Mouse (Mus musculus) cerebellum, adult 9-10 months (tissue): Measurements from ENCODE around the gene 4921509C19Rik.
"Not testable (repeated sequence)": the region's sequence is repeated elsewhere in the genome, so short reads cannot be mapped to it uniquely, and the experiment has no call there.

Experiments
- DNase-seq: peaks from one replicate; pipeline ENCODE4 v3.0.0; 2022

4921509C19Rik gene

DNA sequence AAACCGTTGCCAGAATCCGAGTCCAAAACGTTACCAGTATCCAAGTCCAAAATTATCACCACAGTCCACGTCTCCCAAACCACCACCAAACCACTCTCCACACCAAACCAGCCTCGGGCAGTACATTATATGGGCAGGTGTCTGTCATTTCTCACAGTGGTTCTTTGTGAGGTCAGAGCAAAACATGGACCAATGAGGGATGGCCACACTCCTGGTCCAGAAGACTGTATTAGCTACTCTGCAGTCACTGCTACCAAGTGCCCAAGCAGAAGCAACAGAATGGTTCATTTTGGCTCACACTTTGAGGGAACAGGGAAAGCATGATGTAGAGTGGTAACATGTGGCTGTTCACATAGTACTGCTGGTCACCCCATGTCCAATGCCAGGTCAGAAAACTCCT, at the start of gene 4921509C19Rik:
Gene 4921509C19Rik (minus strand): TSS at position 101 of the 400 bp plus-strand sequence.
- DNase-seq, result not testable (repeated sequence)

DNA sequence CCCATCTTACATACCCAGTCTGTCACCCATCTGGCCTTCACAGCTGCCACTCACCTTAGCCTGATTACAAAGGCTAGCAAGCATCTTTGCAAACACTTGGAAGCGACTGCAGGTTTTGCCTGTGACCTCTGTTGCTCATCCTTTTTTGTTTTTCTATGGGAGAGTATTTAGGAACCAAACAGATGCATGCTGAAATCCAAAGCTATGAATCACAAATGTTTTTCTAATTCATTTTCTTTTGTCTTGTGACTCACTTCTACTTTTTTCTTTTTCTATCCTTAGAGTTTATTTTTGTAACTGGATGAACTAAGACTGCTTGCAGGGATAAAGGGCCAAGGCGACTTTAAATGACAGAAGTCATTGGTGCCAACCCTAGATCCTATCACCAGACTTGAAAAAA, 49.6 kb upstream of the 4921509C19Rik start:
- DNase-seq, result no peak

GRCm38 (mm10) chr2:151524324-151525041, 48.5 kb upstream of the 4921509C19Rik start:
- DNase-seq, result no peak

GRCm38 (mm10) chr2:151519000-151519399, 43.0 kb upstream of the 4921509C19Rik start:
- no peak for DNase-seq

- DNase-seq, result no peak
Observed at GRCm38 (mm10) chr2:151513525-151514285, 37.8 kb upstream of the 4921509C19Rik start.

DNA sequence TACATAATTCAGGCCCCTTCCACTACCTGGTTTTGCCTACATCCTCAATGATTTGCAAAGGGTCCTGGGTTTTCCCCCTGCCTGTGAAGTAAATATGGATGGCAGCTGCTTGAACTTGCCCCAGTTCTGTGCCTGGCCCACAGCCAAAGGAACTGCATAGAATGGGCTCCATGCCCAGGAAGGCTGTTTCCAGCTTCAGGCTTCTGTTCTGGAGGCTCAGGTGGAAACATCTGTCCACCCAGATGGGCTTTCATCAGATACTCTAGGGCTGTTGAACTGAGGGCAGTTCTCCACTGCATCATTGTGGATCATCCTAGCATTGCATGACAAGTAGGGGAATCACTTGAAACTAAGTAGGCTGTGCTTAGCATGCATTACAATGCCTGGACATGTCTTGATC, 36.2 kb upstream of the 4921509C19Rik start:
- DNase-seq, result peak; percentile 39

GRCm38 (mm10) chr2:151504226-151504625, 28.3 kb upstream of the 4921509C19Rik start:
- DNase-seq, result no peak

DNA sequence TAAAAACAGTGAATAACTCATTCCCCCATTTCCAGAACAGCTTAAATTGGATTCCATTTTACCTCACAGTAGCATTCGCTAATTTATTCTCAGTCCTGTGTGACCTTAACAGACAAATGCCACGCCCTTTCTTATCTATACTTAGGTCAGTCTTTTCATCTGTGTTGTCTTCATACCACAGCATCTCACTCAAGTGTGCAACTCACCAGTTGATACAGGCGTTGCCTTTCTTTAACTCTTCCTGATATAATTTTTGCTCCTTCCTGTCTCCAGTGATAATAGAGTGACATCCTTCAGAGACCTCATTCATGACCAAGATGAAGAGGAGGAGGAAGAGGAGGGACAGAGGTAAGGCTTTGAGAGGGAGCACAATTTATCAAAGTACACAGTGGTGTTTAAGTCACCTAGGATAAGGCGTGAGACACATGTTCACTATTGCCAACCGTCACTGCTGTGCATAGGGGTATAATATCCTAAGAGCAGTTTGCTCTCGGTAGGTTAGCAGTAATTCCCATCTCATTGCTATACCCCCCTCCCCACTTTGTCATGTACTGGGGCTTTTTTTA, 24.6 kb upstream of the 4921509C19Rik start:
- no peak for DNase-seq

DNA sequence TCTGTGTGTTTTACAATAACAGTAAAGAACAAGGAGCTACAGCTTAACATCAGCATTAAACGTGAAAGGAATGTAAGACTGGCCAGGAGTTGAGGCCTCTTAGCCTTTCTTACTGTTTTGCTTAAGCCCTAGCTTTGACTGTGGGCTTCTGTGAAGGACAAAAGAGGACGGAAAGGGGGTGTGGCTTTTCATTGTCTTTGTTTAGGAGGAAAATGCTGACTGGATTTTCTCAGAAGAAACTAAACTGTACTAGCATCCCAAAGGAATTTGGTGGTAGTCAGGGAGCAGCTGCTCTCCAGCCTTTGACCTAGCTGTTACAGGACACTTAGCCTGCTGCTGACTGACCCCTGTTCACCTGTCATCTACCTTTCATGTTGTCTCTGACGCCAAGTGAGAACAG, 22.4 kb upstream of the 4921509C19Rik start:
- DNase-seq, result no peak

DNA sequence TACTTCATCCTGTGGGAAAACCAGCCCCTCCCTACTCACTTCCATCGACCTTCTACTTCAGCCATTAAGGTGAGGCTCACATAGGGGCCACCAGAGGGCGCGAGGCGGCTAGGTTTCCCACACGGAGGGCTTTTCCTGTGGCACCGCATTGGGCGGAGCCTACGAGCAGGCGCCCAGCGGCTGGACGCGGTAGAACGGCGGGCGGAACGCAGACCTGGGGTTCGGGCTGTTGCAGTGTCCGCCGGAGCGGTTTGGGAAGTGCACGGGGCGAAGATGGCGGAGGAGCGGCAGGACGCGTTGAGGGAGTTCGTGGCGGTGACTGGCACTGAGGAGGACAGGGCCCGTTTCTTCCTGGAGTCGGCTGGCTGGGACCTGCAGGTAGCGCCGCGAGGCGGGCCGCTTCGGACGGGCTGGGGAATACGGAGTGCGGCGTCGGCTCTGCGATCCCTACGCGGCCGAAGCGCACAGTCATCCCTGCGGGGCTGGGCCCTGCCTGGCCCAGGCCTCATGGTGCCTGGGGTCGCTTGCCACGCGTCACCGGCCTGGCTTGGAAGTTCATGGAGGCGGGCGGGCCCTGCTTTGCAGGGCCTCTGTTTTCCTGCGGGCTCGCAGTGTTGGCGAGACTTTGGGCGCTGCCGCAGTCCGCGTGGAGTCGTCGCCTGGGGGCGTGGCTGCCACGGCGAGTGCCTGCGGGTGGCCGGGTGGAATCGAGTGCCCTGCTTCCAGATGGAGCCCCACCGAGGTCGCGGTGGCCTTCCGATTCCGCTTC, 18.3 kb upstream of the 4921509C19Rik start, which contains the start of gene Nsfl1c:
Gene Nsfl1c (plus strand): TSS at position 148 of the 769 bp plus-strand sequence.
- peak; percentile 97 for DNase-seq

DNA sequence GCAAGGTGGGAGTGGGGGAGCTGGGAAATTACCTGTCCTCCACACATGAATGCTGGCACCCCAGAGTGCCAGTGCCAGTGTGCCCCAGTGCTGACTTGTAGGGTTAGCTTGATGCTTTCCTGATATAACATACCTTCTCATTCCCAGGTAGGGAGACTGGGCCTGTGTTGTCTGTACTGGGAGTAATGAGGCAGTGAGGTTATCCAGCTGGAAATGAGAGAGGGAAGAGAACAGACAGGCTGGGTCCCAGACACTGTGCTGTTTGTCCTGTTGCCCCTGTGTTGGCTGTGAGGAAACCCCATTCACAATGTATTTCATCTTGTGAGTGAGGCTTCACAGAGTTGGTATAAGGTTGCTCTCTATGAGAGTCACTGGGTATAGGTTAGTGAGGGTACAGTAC, 10.5 kb upstream of the 4921509C19Rik start:
- DNase-seq, result no peak

DNA sequence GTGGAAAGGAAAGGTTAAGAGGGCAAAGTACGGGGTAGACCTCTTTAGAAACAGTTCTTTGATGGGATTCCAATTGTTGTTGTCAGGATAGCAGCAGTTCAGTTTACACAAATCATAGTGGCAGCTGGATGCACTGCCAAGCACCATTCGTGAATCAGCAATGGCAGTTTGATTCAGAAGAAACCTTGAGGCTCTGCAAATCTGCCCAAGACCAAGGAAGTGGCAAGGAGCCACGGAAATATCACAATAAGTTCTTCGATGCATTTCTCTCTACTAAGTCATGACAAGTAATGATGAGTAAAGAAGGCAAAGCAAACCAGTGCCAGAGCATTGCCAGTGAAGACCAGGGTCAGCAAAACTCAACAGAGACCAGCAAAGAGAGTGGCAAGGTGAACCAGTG, 41.0 kb downstream of the 4921509C19Rik start:
- DNase-seq, result not testable (repeated sequence)

GRCm38 (mm10) chr2:151434203-151434602, 41.8 kb downstream of the 4921509C19Rik start:
- not testable (repeated sequence) for DNase-seq
